Mouse (Mus musculus) left cerebral cortex, postnatal 10 days (tissue): ENCODE measurements around the gene Tas1r2. TPM values are rescaled to one million over a fixed set of nuclear protein-coding genes. Genes with fewer than 3 reads are reported as not detected.

Experiments used
- DNase-seq, 2 experiments: peaks; one replicate each; pipeline ENCODE4 v3.0.0; 2021 to 2022; ENCODE audit warnings: low spot score in 2 of 2, mixed read lengths in 1 of 2; ENCODE audit errors: extremely low spot score in 1 of 2
- intact Hi-C: fragments of 180-260 bp; cut with DNase I; formaldehyde crosslinking; loops from one replicate; pipeline ENCODE4 v1.15.1; 2025
- microRNA-seq: library from miRNA; unstranded; fragments of <30 nt; microRNA quantifications from one replicate; pipeline ENCODE4 v1.2.0, GENCODE M21; 2022
- total RNA-seq, 2 experiments: library from RNA; stranded (reverse); gene quantifications; 2 replicates each; pipeline ENCODE4 v1.2.3; 2021

Gene Tas1r2
- total RNA-seq, 2 experiments from 2014 or later, result not detected

DNA sequence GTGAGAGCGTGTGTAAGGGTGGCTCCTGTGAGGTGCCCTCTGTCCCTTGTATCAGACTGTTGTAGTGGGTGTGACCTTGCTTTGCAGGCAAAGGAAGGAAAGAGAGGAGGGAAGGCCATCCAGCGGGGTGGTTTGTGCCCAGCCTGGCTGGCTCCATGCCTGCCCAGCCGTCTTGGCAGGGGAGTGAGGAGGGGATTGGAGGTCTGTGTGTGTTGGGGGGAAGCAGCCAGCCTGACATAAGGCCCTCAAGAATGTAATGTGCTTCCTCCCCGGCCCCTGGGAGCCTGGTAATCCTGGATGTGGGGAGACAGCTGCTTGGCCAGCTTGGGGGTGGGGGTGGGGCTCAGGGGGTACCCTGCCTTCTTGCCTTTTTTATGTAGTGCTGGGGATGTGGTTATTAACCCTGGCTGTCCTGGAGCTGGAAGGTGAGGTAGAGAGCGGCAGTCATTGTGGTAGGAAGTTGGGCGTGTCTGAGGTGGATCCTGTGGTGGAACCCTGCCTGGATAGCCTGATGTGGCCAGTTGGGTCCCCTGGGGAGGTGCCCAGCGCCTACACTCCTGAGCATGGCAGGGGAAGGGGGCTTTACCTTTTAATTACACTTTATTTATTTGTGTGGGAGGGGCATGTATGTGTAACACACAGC, 36.4 kb downstream of the Tas1r2 start:
- no peak for DNase-seq
- intact Hi-C loops, result no loop called here

DNA sequence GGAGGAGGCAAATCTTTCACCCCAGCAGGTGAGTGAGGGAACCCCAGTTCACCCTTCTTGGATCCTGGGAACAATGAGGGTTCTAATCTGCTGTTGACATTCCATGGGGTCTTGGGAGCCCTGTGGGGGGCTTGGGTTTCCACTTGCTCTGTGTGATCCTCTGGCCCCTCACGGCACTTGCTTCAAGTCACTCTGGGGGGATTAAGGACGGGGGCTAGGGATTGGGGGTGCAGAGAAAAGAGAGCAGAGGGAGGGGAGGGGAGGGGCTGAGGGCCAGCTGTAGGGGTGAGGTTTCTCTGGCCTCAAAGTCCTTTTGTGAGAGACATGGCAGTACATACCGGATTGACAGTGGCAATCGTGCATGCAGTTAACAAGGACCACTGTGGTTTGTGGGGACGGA, 40.0 kb downstream of the Tas1r2 start:
- DNase-seq, result no peak
- intact Hi-C loops, result no loop called here

DNA sequence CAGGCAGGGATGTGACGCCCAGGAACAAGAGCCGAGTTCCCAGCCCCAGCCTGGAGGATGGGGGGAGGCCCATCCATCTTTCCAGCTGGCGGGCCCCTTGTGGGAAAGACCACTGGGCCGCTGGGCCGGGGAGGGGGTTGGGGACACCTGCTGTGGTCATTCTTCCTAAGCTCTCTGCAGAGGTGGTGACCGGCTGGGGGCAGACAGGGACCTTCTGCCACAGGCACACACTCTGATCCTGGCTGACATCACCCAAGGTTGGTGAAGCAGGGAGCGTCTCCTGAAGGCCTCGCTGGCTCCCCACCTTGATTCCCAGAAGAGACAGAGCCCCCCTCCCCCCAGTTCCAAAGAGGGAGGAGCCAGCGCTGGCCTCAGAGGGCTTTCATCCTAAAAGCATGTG, 44.4 kb downstream of the Tas1r2 start:
- intact Hi-C loops, result no loop called here
- DNase-seq, result no peak

DNA sequence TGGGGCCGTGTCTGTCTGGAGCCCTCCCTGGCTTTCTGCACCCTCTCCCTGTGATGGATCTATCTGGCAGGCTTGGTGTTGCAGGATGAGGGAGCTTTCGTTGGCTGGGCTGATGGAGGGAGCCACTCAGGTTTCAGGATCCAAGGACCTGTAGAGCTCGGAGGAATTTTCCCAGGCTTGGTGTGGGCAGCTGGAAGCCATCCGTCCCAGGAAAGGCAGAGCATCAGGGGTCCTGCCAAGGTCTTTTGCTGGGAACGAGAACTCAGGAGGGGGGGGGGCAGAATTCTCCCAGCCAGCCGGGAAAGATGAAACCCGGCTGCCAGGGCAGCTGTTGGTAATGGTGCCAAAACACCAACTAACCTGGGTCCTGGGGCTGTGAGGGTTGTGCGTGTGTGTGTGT, 45.3 kb downstream of the Tas1r2 start:
- intact Hi-C loops, result no loop called here
- DNase-seq, result no peak

DNA sequence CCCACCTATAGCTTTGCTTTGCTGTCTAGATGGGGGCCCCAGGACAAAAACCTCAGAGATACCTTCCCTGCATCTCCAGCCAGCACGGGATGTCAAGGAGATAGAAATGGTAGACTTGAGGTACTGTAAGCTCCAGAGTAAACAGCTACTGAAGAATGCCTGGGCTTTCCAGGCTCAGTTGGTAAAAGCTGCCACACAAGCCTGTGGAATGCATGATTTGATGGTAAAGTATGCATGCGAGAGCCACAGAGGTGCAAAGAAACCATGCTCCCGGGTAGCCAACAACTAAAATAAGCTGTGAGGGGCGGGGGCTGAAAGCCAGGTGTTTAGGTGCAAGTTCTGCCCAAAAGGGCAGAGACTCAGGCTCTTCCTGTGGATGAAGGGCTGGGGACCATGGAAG, 49.6 kb downstream of the Tas1r2 start:
- no peak for DNase-seq
- intact Hi-C loops, result no loop called here

DNA sequence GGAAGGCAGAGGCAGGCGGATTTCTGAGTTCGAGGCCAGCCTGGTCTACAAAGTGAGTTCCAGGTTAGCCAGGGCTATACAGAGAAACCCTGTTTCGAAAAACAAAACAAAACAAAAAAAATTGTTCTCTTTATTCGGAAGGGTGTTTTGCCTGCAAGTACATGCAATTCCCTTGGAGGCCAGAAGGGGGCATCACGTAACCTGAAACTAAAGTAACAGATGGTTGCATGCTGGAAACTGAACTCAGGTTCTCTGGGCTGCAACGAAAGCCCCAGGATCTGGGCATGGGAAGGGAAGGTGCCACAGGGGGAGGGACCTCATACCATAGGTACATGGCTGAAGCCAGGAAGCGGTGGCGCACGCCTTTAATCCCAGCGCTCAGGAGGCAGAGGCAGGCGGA, 50.1 kb downstream of the Tas1r2 start:
- DNase-seq, result no peak
- intact Hi-C loops, result no loop called here

DNA sequence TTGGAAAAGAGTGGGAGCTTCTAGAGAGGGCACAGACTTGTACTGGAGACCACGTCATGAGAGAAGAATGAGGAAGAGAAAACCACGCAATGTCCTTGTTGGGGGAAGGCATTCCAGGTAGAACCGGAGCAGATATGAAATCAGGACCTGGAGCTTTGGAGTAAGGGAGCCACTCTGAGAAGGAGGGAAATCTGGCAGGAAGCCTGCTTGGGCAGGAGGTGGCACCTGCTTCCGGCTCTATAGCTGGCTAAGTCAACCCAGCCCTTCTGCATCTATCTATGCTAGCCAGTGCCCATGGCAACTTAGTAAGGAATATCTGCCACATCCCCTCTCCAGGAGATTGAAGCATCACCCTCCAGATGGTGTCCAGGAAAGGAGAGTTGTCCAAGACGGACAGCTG, 52.6 kb downstream of the Tas1r2 start:
- intact Hi-C loops, result no loop called here
- no peak for DNase-seq

DNA sequence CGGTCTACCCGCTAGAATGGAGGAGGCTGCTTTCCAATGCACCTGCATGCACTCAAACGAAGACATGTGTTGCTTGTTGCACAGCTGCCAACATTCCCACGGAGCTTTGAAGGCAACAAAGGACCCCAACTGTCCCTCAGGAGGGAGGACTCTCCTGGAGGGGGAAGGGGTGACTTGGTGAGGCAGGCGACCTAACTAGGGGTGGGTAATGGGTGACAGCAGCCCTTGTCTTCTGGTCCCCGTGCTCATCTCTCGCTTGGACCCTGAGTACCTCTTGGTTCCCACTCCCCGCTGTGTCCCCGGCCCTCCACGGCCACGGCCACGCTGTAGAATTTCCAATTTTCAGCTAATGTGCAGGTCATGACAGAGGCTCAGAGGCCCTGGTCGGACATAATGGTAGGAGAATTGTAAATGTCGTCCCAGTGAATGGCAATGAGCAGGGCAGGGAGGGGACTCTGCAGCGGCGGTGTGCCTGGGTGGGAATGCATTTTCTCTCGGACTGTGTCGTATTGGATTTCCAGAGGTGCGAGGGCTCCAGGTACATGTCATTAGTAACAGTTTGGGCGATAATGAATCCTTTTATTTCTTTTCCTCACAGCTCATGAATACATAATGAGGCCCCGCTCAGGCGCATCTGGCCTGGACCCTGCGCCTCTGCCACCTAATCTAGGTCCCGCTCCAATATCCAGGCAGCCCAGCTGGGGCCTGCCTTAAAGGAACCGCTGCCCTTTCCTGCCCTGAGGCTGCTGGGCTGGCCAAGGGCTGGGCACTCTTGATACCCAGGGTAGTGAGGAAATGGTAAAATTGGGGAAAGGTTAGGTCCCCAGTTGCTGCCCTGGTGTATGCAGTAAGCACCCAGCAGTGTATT, 57.4 kb downstream of the Tas1r2 start:
- intact Hi-C loops, result no loop called here
- DNase-seq, result no peak

DNA sequence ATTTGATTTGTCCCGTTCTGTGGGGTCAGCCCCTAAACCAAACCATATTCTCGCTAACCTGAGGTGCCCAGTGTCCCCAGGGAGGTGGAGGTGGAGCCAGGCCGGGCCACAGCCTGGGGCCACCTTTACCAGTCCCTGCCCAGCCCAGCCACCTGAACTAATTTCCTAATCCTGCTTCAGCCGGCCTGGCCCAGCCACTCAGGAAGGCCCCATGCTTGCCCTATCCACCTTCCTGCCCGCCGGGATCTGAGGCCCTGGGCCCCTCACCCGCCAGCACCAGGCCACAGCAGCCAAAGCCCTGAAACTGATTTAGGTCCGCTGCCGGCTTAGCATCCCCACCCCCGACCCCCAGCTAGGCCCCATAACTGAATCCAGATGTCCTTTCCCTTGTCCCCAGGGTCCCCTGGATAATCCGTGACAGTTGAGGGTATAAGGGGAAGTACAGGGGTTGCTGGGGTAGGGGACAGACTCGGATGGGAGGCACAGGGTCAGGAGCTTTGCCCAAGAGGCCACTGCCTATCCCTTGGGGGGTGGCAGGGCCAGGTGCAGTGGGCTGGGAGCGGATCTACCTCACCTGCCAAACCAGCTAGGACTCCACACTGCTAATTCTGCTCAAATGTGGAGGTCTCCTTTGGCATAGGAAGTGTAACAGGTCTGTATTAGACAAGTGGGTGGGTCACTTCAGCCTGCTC, 62.0 kb downstream of the Tas1r2 start:
- intact Hi-C loops, result no loop called here
- DNase-seq, result no peak

DNA sequence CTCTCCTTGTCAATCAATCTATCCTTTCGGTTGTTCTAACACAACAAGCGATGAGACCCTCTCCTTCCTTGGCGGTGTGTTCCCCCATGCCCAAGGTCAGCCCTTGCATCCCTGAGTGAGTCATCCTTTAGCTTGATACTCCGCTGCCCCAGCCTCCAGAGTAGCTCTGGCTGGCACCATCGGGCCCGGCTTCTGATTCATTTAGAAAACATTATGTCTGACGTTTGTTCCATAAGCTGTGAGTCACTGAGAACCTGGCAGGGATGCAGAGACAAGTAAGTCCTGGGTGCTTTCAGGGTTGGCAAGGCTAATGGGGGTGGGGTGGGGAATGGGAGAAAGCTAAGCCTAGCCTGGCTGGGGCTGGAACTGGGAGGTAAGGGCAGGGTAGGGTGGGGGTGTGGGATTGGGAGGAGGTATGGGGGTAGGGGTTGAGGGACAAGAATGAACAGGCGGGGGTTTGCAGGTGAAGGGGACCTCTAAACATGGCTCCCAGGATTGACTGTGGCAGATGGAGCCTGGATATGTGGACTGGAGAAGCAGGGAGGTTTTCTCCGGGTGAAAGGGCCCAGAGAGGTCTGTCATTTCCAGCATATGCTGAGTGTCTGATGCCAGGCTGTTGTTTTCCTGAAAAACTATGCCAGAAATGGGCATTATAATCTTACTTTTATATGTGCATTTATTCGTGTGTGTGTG, 63.3 kb downstream of the Tas1r2 start:
- DNase-seq, result no peak
- intact Hi-C loops, result no loop called here

DNA sequence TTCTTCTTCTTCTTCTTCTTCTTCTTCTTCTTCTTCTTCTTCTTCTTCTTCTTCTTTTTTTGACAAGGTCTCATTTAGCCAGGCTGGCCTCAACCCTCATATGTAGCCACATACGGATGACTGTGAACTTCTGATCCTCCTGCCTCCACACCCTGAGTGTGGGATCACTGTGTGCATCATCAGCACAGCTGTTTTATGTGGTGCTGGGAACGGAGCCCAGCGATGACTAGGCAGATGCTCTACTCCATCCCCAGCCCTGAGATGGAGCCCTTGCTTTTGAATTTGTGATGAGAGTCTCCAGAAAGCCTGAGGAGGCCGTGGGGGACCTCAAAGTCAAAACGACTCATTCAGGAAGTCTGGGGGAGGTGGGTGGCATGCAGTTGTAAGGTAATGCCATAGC, 65.6 kb downstream of the Tas1r2 start:
- intact Hi-C loops, result no loop called here
- DNase-seq, result no peak

Small RNA genes lying within 50 kb of the gene (microRNA-seq; reads per million reads assigned to microRNA genes)
- gene Mir7020, result 2.0 reads per million

Other genes with a start within 250 kb of the Tas1r2 start
- gene Iffo2, start 123.0 kb upstream of the Tas1r2 start, total RNA-seq, result 10 to 100 TPM; 18.4 to 18.9 TPM
- not detected for gene Gm21969, start 50.4 kb upstream of the Tas1r2 start, total RNA-seq
- gene Aldh4a1, start 30.7 kb upstream of the Tas1r2 start, total RNA-seq, result 10 to 100 TPM; 18.4 to 19.1 TPM
- not detected for gene Pax7, start 180.0 kb downstream of the Tas1r2 start, total RNA-seq